Mouse (Mus musculus) gastrocnemius, adult 2 months (tissue): Measurements from ENCODE around the gene Greb1. TPM values are rescaled to one million over a fixed set of nuclear protein-coding genes. Genes with fewer than 3 reads are reported as not detected.
A peak's percentile ranks its signal among the peaks of the same experiment; 100 is the strongest.

ENCODE experiments used
- DNase-seq: peaks from one replicate; pipeline ENCODE4 v3.0.0; 2022
- H3K27ac ChIP-seq: fragments of 200-600 bp; 2 replicates; pipeline ENCODE4 v1.8.1; 2022; ENCODE audit warnings: mild to moderate bottlenecking
- H3K4me3 ChIP-seq: fragments of 200-600 bp; 2 replicates; pipeline ENCODE4 v1.8.1; 2022; ENCODE audit warnings: mild to moderate bottlenecking, moderate library complexity
- CTCF ChIP-seq: fragments of 200-600 bp; IDR thresholded peaks from 2 replicates; pipeline ENCODE4 v1.8.1; 2022; ENCODE audit warnings: antibody characterized with exemption, mild to moderate bottlenecking, moderate library complexity
- intact Hi-C: fragments of 180-260 bp; cut with DNase I; formaldehyde crosslinking; loops from one replicate; pipeline ENCODE4 v1.15.1; 2025
- microRNA-seq: library from miRNA; unstranded; fragments of <30 nt; microRNA quantifications from one replicate; pipeline ENCODE4 v1.2.0, GENCODE M21; 2021
- total RNA-seq, 2 experiments: library from RNA; stranded (reverse); gene quantifications; 2 replicates each; pipeline ENCODE4 v1.2.3; 2021

The Greb1 gene
- total RNA-seq, 2 experiments from 2014 or later, result 0.38 to 2.3 TPM

DNA sequence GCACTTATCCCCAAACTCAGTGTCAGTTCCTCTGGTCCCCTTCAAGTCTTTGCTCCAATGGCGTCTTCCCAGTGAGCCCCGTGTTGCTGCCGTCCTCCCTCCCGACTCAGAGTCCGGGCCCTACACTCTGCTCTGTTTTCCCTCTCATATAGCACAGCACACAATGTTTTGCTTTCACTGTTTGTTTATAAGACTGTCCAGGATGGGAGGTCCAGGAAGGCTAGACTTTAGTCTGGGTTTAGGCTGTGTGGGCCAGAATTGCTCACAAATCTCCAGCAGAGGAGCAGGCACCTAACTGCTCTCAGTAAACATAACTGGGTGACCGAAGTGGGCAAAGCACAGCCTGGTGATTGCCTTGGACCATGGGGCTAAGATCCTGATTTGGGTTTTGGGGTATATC, 167.5 kb downstream of the Greb1 start:
- TF ChIP-seq CTCF, result no peak
- Histone ChIP-seq H3K4me3 (peak overlapping the region; percentile 21), H3K27ac (peak overlapping the region; percentile 79)
- intact Hi-C loops, result loop anchor here (5.0 kb wide), 1 partner anchor 66 kb away; no protein-coding TSS in a partner anchor
- DNase-seq, result no peak

DNA sequence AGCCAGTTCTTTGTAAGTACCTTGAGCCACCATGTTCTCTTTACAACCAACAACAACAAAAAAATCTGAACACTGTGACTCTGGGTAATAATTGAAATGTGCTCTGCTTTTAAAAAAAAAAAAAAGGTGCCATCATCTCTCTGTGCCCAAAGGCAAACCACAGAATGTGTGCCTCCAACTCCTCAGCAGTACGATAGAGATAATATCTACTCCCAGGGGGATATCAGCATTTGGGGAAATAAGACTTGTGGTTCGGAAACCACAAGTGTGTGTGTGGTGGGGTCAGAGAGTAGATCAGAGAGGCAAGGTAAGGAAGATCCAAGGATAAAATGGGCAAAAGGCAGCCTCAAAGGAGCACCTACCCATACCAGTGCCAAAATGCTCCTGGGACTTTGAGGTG, 169.3 kb downstream of the Greb1 start:
- intact Hi-C loops, result loop anchor here (5.0 kb wide), 1 partner anchor 64 kb away; no protein-coding TSS in a partner anchor
- TF ChIP-seq CTCF, result no peak
- no peak for DNase-seq
- Histone ChIP-seq H3K4me3 (peak overlapping the region; percentile 22; the same call in 1 of the 2 replicates), H3K27ac (peak overlapping the region; percentile 88)

DNA sequence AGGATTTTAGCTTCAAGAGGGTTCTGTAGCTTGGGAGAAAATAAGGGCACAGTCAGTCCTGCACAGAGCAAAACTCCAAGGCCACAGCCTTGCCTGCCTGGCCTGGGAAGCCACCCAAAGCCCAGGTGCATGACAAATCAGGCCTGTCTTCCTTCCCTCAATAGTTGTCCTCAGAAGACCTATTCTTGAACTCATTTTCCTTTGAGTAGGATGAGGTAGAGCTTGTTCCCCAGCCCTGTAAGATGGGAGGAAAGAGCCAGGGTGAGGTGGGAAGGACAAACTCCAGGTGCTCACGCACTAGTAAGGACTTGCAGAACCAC, 169.9 kb downstream of the Greb1 start:
- intact Hi-C loops, result loop anchor here (5.0 kb wide), 1 partner anchor 64 kb away; no protein-coding TSS in a partner anchor
- DNase-seq, result peak; percentile 63
- H3K27ac ChIP-seq, result peak overlapping the region; percentile 88
- no peak for TF ChIP-seq CTCF
- peak overlapping the region; percentile 17 for H3K4me3 ChIP-seq

DNA sequence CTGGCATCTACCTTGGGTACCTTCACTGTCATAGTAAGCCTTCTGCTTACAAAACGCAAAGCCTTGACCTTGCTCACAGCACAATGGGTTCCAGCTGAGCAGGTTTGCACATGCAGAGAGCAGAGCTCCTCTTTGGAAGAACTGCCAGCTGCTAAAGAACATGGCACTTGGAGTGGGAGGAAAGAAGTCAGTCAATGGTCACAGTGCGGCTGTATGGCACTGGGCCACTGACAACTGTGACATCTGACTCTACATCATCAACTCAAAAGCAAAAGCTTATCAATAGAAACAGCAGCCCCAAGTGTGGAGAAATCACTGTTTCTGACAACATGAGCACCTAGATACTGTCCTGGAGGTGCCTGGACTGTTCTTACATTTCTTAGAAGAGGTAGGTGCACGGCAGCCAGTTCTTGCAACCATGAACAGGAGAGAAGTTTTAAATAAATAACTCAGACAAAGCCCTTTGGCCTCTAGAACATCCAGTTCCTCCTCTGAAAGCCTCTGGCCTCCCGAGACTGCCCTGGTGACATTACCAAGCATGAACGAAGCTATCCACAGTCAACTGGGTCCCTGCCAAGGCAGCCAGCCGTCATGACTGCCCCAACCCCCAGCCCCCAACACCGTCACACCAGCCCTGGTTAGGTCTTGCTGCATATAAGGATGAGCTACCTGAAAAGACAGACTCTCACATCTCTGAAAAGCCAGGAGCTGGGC, 170.4 kb downstream of the Greb1 start:
- no peak for TF ChIP-seq CTCF
- intact Hi-C loops, result loop anchor here (5.0 kb wide), 1 partner anchor 63 kb away; no protein-coding TSS in a partner anchor
- DNase-seq, result peak; percentile 80
- Histone ChIP-seq H3K27ac (peak overlapping the region; percentile 88), H3K4me3 (peak overlapping the region; percentile 28)

Small RNA genes lying within 50 kb of the gene (microRNA-seq; reads per million reads assigned to microRNA genes)
- not detected for gene Gm44305

Other genes starting within 250 kb of the Greb1 start
- 100 to 1,000 TPM; 279 to 395 TPM for gene Lpin1, start 189.9 kb downstream of the Greb1 start, total RNA-seq
- gene Ntsr2, start 147.5 kb downstream of the Greb1 start, total RNA-seq, result 1 to 10 TPM; 2.2 to 4.2 TPM
- 100 to 1,000 TPM; 139 to 159 TPM for gene E2f6, start 10.1 kb upstream of the Greb1 start, total RNA-seq
- gene Rock2, start 94.0 kb upstream of the Greb1 start, total RNA-seq, result 100 to 1,000 TPM in 1 of 2 experiments, 10 to 100 TPM in 1; 86.0 to 103 TPM
- 1 to 10 TPM; 1.1 to 1.6 TPM for gene Pqlc3, start 199.5 kb upstream of the Greb1 start, total RNA-seq
- gene 2410004P03Rik, start 210.8 kb upstream of the Greb1 start, total RNA-seq, result not detected